Comparison of ENCODE assay signal across 10 mouse cellular contexts in genomic region chr8:120740579-120740978, GRCm38 (mm10).
"Had no signal": no experiment of that assay in that cellular context is flagged by ENCODE, and none has a peak within 500 bp of the region (broad histone marks: within the 10 kb centered on the region; RNA-seq: fewer than 3 reads in every experiment).

No protein-coding gene starts in this region.

- H3K27ac ChIP-seq: kidney, embryonic 15.5 days; limb, embryonic 13.5 days; liver, embryonic 15.5 days; lung, embryonic 15.5 days; midbrain, embryonic 13.5 days; stomach, embryonic 15.5 days had no signal

- H3K36me3 ChIP-seq: kidney, embryonic 15.5 days; limb, embryonic 13.5 days; liver, embryonic 15.5 days; lung, embryonic 15.5 days; midbrain, embryonic 13.5 days; stomach, embryonic 15.5 days had no signal

- H3K4me2 ChIP-seq: kidney, embryonic 15.5 days; limb, embryonic 13.5 days; liver, embryonic 15.5 days; lung, embryonic 15.5 days; midbrain, embryonic 13.5 days; stomach, embryonic 15.5 days had no signal

- H3K4me3 ChIP-seq: kidney, embryonic 15.5 days; limb, embryonic 13.5 days; liver, embryonic 15.5 days; lung, embryonic 15.5 days; midbrain, embryonic 13.5 days; stomach, embryonic 15.5 days had no signal

- H3K9me3 ChIP-seq: kidney, embryonic 15.5 days; limb, embryonic 13.5 days; liver, embryonic 15.5 days; lung, embryonic 15.5 days; midbrain, embryonic 13.5 days; stomach, embryonic 15.5 days had no signal

- H3K9ac ChIP-seq: kidney, embryonic 15.5 days; limb, embryonic 13.5 days; liver, embryonic 15.5 days; lung, embryonic 15.5 days; midbrain, embryonic 13.5 days; stomach, embryonic 15.5 days had no signal

- DNase-seq: kidney, postnatal 14 days; left cerebral cortex, postnatal 4 days; right cerebral cortex, postnatal 25 days; thymus, postnatal 4 days had no signal

- ATAC-seq: midbrain, embryonic 13.5 days had no signal
